In genomic region chr12:111977138-111977537, GRCm38 (mm10) we compare ENCODE assay signal across 13 mouse cellular contexts. TPM values are rescaled to one million over a fixed set of nuclear protein-coding genes. Genes with fewer than 3 reads are reported as not detected.
DNase-seq lines count a peak whose midpoint lies in the region; ATAC-seq and TF ChIP-seq lines count a peak whose summit lies in the region.
"Had no signal": no experiment of that assay in that cellular context is flagged by ENCODE, and none has a peak within 500 bp of the region (broad histone marks: within the 10 kb centered on the region; RNA-seq: fewer than 3 reads in every experiment).

No protein-coding gene starts in this region.

- H3K4me2 ChIP-seq in hindbrain, postnatal 0 days (ENCODE audit: low read depth, low read length), result no peak overlapping the region
- H3K4me2 ChIP-seq in hindbrain, embryonic 16.5 days (ENCODE audit: low read length), result no peak overlapping the region
- no peak overlapping the region for H3K4me2 ChIP-seq in limb, embryonic 14.5 days (replicated peaks; ENCODE audit: low read depth, low read length, severe bottlenecking)
- no peak overlapping the region for H3K4me2 ChIP-seq in liver, embryonic 12.5 days

- H3K4me1 ChIP-seq in hindbrain, postnatal 0 days (ENCODE audit: insufficient read depth, low read length), result 0 out of 2 replicates have a peak, but pooled peaks cover 5% of the 10 kb centered on the region
- H3K4me1 ChIP-seq in hindbrain, embryonic 16.5 days (ENCODE audit: control insufficient read depth, insufficient read depth, low read depth, low read length), result peaks cover 3% of the 10 kb centered on the region; the same call in 1 of the 2 replicates
- peaks cover 12% of the 10 kb centered on the region for H3K4me1 ChIP-seq in limb, embryonic 14.5 days (ENCODE audit: control insufficient read depth, insufficient read depth, low read length)
- H3K4me1 ChIP-seq in liver, embryonic 12.5 days, result no peaks in the 10 kb centered on the region

- no peak for TF ChIP-seq CTCF in hindbrain, postnatal 0 days (IDR thresholded peaks at IDR 0.05; ENCODE audit: low read depth)

- 43% methylated on average over 6 of the region's 6 CpGs for WGBS in hindbrain, postnatal 0 days
- WGBS in hindbrain, embryonic 16.5 days, result 49% methylated on average over 6 of the region's 6 CpGs
- 34% methylated on average over 6 of the region's 6 CpGs for WGBS in limb, embryonic 14.5 days
- 60% methylated on average over 6 of the region's 6 CpGs for WGBS in liver, embryonic 12.5 days (ENCODE audit: insufficient replicate concordance)

- H3K27me3 ChIP-seq in hindbrain, postnatal 0 days (ENCODE audit: insufficient read depth, low read length), result no peaks in the 10 kb centered on the region
- no peaks in the 10 kb centered on the region for H3K27me3 ChIP-seq in hindbrain, embryonic 16.5 days (replicated peaks; ENCODE audit: control insufficient read depth, insufficient read depth, low read length)
- H3K27me3 ChIP-seq in limb, embryonic 14.5 days (ENCODE audit: control insufficient read depth, insufficient read depth, low read length), result no peaks in the 10 kb centered on the region
- no peaks in the 10 kb centered on the region for H3K27me3 ChIP-seq in liver, embryonic 12.5 days (replicated peaks)

- no peaks in the 10 kb centered on the region for H3K9me3 ChIP-seq in hindbrain, postnatal 0 days (ENCODE audit: low read length)
- no peaks in the 10 kb centered on the region for H3K9me3 ChIP-seq in hindbrain, embryonic 16.5 days (ENCODE audit: control insufficient read depth, low read length)
- H3K9me3 ChIP-seq in limb, embryonic 14.5 days (ENCODE audit: control insufficient read depth, low read length), result no peaks in the 10 kb centered on the region
- no peaks in the 10 kb centered on the region for H3K9me3 ChIP-seq in liver, embryonic 12.5 days (replicated peaks)

- H3K36me3 ChIP-seq in hindbrain, postnatal 0 days (ENCODE audit: insufficient read depth, low read length), result no peaks in the 10 kb centered on the region
- H3K36me3 ChIP-seq in hindbrain, embryonic 16.5 days (ENCODE audit: control insufficient read depth, insufficient read depth, low read length), result no peaks in the 10 kb centered on the region
- H3K36me3 ChIP-seq in limb, embryonic 14.5 days (ENCODE audit: control insufficient read depth, insufficient read depth, low read length), result no peaks in the 10 kb centered on the region
- no peaks in the 10 kb centered on the region for H3K36me3 ChIP-seq in liver, embryonic 12.5 days

- no peak overlapping the region for H3K4me3 ChIP-seq in hindbrain, postnatal 0 days (ENCODE audit: low read length)
- H3K4me3 ChIP-seq in hindbrain, embryonic 16.5 days (ENCODE audit: low read length), result no peak overlapping the region
- no peak overlapping the region for H3K4me3 ChIP-seq in limb, embryonic 14.5 days (replicated peaks; ENCODE audit: low read length)
- H3K4me3 ChIP-seq in liver, embryonic 12.5 days, result no peak overlapping the region
- H3K4me3 ChIP-seq: myocyte had no signal

- no peak overlapping the region for H3K9ac ChIP-seq in hindbrain, postnatal 0 days (replicated peaks; ENCODE audit: low read length)
- no peak overlapping the region for H3K9ac ChIP-seq in hindbrain, embryonic 16.5 days (ENCODE audit: low read depth, low read length)
- no peak overlapping the region for H3K9ac ChIP-seq in limb, embryonic 14.5 days (ENCODE audit: low read depth, low read length, severe bottlenecking)
- H3K9ac ChIP-seq in liver, embryonic 12.5 days, result no peak overlapping the region

- peak overlapping the region; percentile 26; the same call in 1 of the 2 replicates for H3K27ac ChIP-seq in hindbrain, postnatal 0 days
- H3K27ac ChIP-seq in hindbrain, embryonic 16.5 days (ENCODE audit: low read depth, low read length), result no peak overlapping the region
- H3K27ac ChIP-seq in limb, embryonic 14.5 days (replicated peaks; ENCODE audit: low read depth, low read length), result no peak overlapping the region
- no peak overlapping the region for H3K27ac ChIP-seq in liver, embryonic 12.5 days

- ATAC-seq in hindbrain, postnatal 0 days, result no peak
- ATAC-seq in hindbrain, embryonic 16.5 days, result no peak
- ATAC-seq in limb, embryonic 14.5 days (ENCODE audit: low FRiP score, low read depth), result no peak
- ATAC-seq in liver, embryonic 12.5 days, result no peak

- no peak for TF ChIP-seq POLR2A in limb, embryonic 14.5 days (IDR thresholded peaks at IDR 0.05; ENCODE audit: borderline replicate concordance, extremely low read depth, insufficient read depth, insufficient read length)

- peak; percentile 66 for DNase-seq in hindbrain, postnatal 0 days (ENCODE audit: low spot score)
- peak; percentile 22 for DNase-seq in right cerebral cortex, postnatal 14 days
- no peak for DNase-seq in right cerebral cortex, adult 2 months (ENCODE audit: low spot score in 2 of 2)
- DNase-seq in limb, embryonic 14.5 days (ENCODE audit: low spot score), result peak; percentile 65
- DNase-seq in spleen, adult 18-20 months, result no peak
- no peak for DNase-seq in embryo, embryonic 11 days
- DNase-seq: cerebellum, adult 18-20 months; thymus, postnatal 4 days had no signal

RNA-seq across cellular contexts. Expression of gene Rd3l, which starts 4.0 kb away (rescaled TPM):
- 0.73 TPM in 1 of 2 replicates, not detected in the other for total RNA-seq in hindbrain, postnatal 0 days (2014; rRNA removed)
- 0.61 TPM in 1 of 2 replicates, not detected in the other for polyA plus RNA-seq in hindbrain, postnatal 0 days (2015; fragmentation: Nextera tagmentation; extraction: Ambion mirVana)
- polyA plus RNA-seq in hindbrain, embryonic 16.5 days (2015; fragmentation: Nextera tagmentation; extraction: Ambion mirVana), result not detected in 2 replicates
- not detected in 2 replicates for polyA plus RNA-seq in limb, embryonic 14.5 days (2012; rRNA removed)
- polyA plus RNA-seq in limb, embryonic 14.5 days (2014; fragmentation: Nextera tagmentation; extraction: Ambion mirVana), result not detected in 2 replicates
- not detected in 2 replicates for polyA plus RNA-seq in liver, embryonic 12.5 days (2016; fragmentation: Nextera tagmentation; extraction: Ambion mirVana)
- total RNA-seq: hematopoietic stem cell, adult 5-6 weeks; layer of hippocampus, postnatal 25 days had no signal
- polyA plus RNA-seq: myocyte had no signal

RNA-seq across cellular contexts. Expression of gene Tdrd9, which starts 5.8 kb away (rescaled TPM):
- total RNA-seq in hindbrain, postnatal 0 days (2014; rRNA removed), result 0.07 and 0.68 TPM in 2 replicates
- polyA plus RNA-seq in hindbrain, postnatal 0 days (2015; fragmentation: Nextera tagmentation; extraction: Ambion mirVana), result 0.20 and 0.46 TPM in 2 replicates
- 0.24 and 0.29 TPM in 2 replicates for polyA plus RNA-seq in hindbrain, embryonic 16.5 days (2015; fragmentation: Nextera tagmentation; extraction: Ambion mirVana)
- polyA plus RNA-seq in limb, embryonic 14.5 days (2012; rRNA removed), result 0.78 and 0.81 TPM in 2 replicates
- 0.23 and 0.40 TPM in 2 replicates for polyA plus RNA-seq in limb, embryonic 14.5 days (2014; fragmentation: Nextera tagmentation; extraction: Ambion mirVana)
- 0.04 and 0.10 TPM in 2 replicates for polyA plus RNA-seq in liver, embryonic 12.5 days (2016; fragmentation: Nextera tagmentation; extraction: Ambion mirVana)

RNA-seq across cellular contexts. Expression of gene Atp5mpl, which starts 10.4 kb away (rescaled TPM):
- 225 and 251 TPM in 2 replicates for total RNA-seq in hindbrain, postnatal 0 days (2014; rRNA removed)
- polyA plus RNA-seq in hindbrain, postnatal 0 days (2015; fragmentation: Nextera tagmentation; extraction: Ambion mirVana), result 1,023 and 1,032 TPM in 2 replicates
- 694 and 757 TPM in 2 replicates for polyA plus RNA-seq in hindbrain, embryonic 16.5 days (2015; fragmentation: Nextera tagmentation; extraction: Ambion mirVana)
- polyA plus RNA-seq in limb, embryonic 14.5 days (2012; rRNA removed), result 162 and 174 TPM in 2 replicates
- 598 and 677 TPM in 2 replicates for polyA plus RNA-seq in limb, embryonic 14.5 days (2014; fragmentation: Nextera tagmentation; extraction: Ambion mirVana)
- polyA plus RNA-seq in liver, embryonic 12.5 days (2016; fragmentation: Nextera tagmentation; extraction: Ambion mirVana), result 593 and 604 TPM in 2 replicates

Comparison
In these comparisons a context has a peak if more than half of its experiments do, and no peak if none do; other contexts are left out.
1. DNase-seq: peak in hindbrain, postnatal 0 days (single experiment), right cerebral cortex, postnatal 14 days (single experiment) and limb, embryonic 14.5 days (single experiment); none in right cerebral cortex, adult 2 months (0 of 2), spleen, adult 18-20 months (0 of 2) and embryo, embryonic 11 days (single experiment).